Mouse (Mus musculus) frontal cortex, adult (tissue): Measurements from ENCODE around the gene Bicdl2.

ENCODE experiments used
- ATAC-seq: cut with Nextera tagmentation; 2 replicates; pipeline ENCODE4 v1.9.2; 2017; ENCODE audit warnings: mild to moderate bottlenecking, moderate library complexity, mixed read lengths; ENCODE audit not compliant: low TSS enrichment

Gene Bicdl2

DNA sequence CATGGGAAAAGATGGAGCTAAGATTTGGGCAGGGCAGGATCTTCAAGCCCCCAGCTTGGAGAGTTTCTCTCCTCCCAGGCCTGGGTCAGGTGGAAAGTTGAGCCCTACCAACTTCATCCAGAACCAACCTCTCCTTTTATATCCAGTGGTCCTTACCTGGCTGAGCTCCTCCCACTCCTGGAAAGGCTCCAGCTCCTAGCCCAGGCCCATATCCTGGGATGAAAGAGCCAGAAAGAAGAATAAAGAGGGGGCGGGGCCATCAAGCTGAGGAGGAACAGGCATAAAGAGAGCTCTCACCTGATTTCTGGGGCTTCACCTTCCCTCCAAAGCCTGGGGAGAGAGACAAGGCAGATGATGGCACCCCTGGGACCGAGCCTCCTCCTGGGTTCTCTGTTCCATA is 56.7 kb downstream of the Bicdl2 start:
- no peak for ATAC-seq
